Mouse (Mus musculus) intestine, embryonic 16.5 days (tissue): Measurements from ENCODE around the gene Ltb. TPM values are rescaled to one million over a fixed set of nuclear protein-coding genes. Genes with fewer than 3 reads are reported as not detected.

Experiments
- ATAC-seq: fragments of 200-750 bp; cut with Nextera tagmentation; 2 replicates; pipeline ENCODE4 v1.8.0; 2017; ENCODE audit warnings: moderate TSS enrichment, moderate library complexity
- H3K27ac ChIP-seq: fragments of 300-500 bp; sonication (generic); 2 replicates; pipeline ENCODE4 v1.5.1; 2014; ENCODE audit warnings: mild to moderate bottlenecking, low read length
- H3K27me3 ChIP-seq: fragments of 300-500 bp; sonication (generic); replicated peaks from 2 replicates; pipeline ENCODE4 v1.6.1; 2014; ENCODE audit warnings: low read length, control low read depth, mixed read lengths; ENCODE audit not compliant: control insufficient read depth, insufficient read depth
- H3K36me3 ChIP-seq: fragments of 300-500 bp; sonication (generic); 2 replicates; pipeline ENCODE4 v1.6.1; 2014; ENCODE audit warnings: low read length, control low read depth; ENCODE audit not compliant: control insufficient read depth, insufficient read depth
- H3K4me1 ChIP-seq: fragments of 300-500 bp; sonication (generic); 2 replicates; pipeline ENCODE4 v1.6.1; 2014; ENCODE audit warnings: low read length, control low read depth, mixed read lengths; ENCODE audit not compliant: control insufficient read depth, insufficient read depth
- H3K4me2 ChIP-seq: fragments of 300-500 bp; sonication (generic); 2 replicates; pipeline ENCODE4 v1.6.1; 2014; ENCODE audit warnings: low read depth, low read length, control low read depth
- H3K4me3 ChIP-seq: fragments of 300-500 bp; sonication (generic); 2 replicates; pipeline ENCODE4 v1.5.1; 2014; ENCODE audit warnings: mild to moderate bottlenecking, low read length
- H3K9ac ChIP-seq: fragments of 300-500 bp; sonication (generic); 2 replicates; pipeline ENCODE4 v1.6.1; 2014; ENCODE audit warnings: low read depth, low read length
- H3K9me3 ChIP-seq: fragments of 300-500 bp; sonication (generic); 2 replicates; pipeline ENCODE4 v1.6.1; 2016; ENCODE audit warnings: low read length, control low read depth; ENCODE audit not compliant: control insufficient read depth
- WGBS: fragments of 180-500 bp; shearing (Covaris S2); extraction: QIAGEN DNeasy Blood & Tissue Kit; methylation state at CpG from one replicate; pipeline ENCODE4 v1.1.7; 2014; 5-methylcytosine and 5-hydroxymethylcytosine counted together
- polyA plus RNA-seq: library from polyadenylated mRNA; unstranded; fragments of >200 nt; fragmentation: Nextera tagmentation; extraction: Ambion mirVana; gene quantifications from 2 replicates; pipeline ENCODE4 v1.2.1, GENCODE M21; 2015

Ltb gene
- polyA plus RNA-seq, 1 experiment from 2014 or later, result 4.4 TPM

- Histone ChIP-seq H3K9ac (no peak overlapping the region), H3K4me2 (no peak overlapping the region), H3K27ac (no peak overlapping the region), H3K36me3 (no peaks in the 10 kb centered on the region), H3K9me3 (no peaks in the 10 kb centered on the region), H3K4me1 (0 out of 2 replicates have a peak, but pooled peaks cover 2% of the 10 kb centered on the region), H3K4me3 (no peak overlapping the region), H3K27me3 (no peaks in the 10 kb centered on the region)
- 57% methylated on average over 8 of the region's 8 CpGs for WGBS
- no peak for ATAC-seq
Measured at GRCm38 (mm10) chr17:35174201-35174977, 19.9 kb upstream of the Ltb start.

GRCm38 (mm10) chr17:35175382-35175781 is 18.9 kb upstream of the Ltb start:
- Histone ChIP-seq H3K9me3 (no peaks in the 10 kb centered on the region), H3K9ac (no peak overlapping the region), H3K27ac (no peak overlapping the region), H3K4me3 (no peak overlapping the region), H3K4me1 (0 out of 2 replicates have a peak, but pooled peaks cover 2% of the 10 kb centered on the region), H3K36me3 (no peaks in the 10 kb centered on the region), H3K27me3 (no peaks in the 10 kb centered on the region), H3K4me2 (no peak overlapping the region)
- WGBS, result 80% methylated on average over 6 of the region's 6 CpGs
- ATAC-seq, result no peak

- Histone ChIP-seq H3K4me2 (no peak within 1 kb of the TSS), H3K27me3 (no peaks in the 10 kb centered on the region), H3K9me3 (no peaks in the 10 kb centered on the region), H3K36me3 (no peaks in the 10 kb centered on the region), H3K4me3 (no peak within 1 kb of the TSS), H3K4me1 (0 out of 2 replicates have a peak, but pooled peaks cover 2% of the 10 kb centered on the region), H3K9ac (no peak within 1 kb of the TSS), H3K27ac (no peak within 1 kb of the TSS)
- ATAC-seq, result no peak
- WGBS, result 46% methylated on average over 2 of the region's 2 CpGs
Measured at GRCm38 (mm10) chr17:35175968-35176367, 18.3 kb upstream of the Ltb start, which contains the start of gene Aif1. Gene Aif1, minus strand, starts transcription at chr17:35176068.

GRCm38 (mm10) chr17:35178528-35178927 is 15.7 kb upstream of the Ltb start:
- Histone ChIP-seq H3K36me3 (no peaks in the 10 kb centered on the region), H3K9ac (no peak overlapping the region), H3K9me3 (no peaks in the 10 kb centered on the region), H3K4me1 (0 out of 2 replicates have a peak, but pooled peaks cover 2% of the 10 kb centered on the region), H3K27ac (no peak overlapping the region), H3K4me2 (no peak overlapping the region), H3K27me3 (no peaks in the 10 kb centered on the region), H3K4me3 (no peak overlapping the region)
- WGBS, result 10% methylated on average over 5 of the region's 5 CpGs
- ATAC-seq, result peak; percentile 57

DNA sequence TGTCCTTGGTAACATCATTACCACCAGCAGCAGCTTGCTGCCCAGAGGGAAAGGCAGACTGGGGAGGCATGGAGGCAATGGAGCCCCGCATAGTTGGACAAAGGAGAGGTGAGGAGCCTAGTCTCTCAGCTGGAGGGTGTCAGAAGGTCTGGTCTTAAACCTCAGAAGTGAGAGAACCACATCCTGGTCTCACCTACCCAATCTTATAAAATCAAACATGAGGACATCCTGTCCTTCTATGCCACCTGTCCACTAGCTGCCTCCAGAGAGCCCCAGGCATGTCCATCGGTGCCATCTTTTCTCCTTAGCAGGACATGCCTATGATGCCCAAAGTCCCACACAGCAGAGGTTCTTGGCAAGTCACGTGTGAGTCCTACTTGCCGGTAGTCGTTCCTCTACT is 14.1 kb upstream of the Ltb start:
- Histone ChIP-seq H3K9ac (no peak overlapping the region), H3K27ac (no peak overlapping the region), H3K36me3 (no peaks in the 10 kb centered on the region), H3K4me1 (no peaks in the 10 kb centered on the region), H3K4me3 (no peak overlapping the region), H3K4me2 (no peak overlapping the region), H3K27me3 (no peaks in the 10 kb centered on the region), H3K9me3 (no peaks in the 10 kb centered on the region)
- no peak for ATAC-seq
- WGBS, result 86% methylated on average over 5 of the region's 5 CpGs

GRCm38 (mm10) chr17:35185639-35186611 is 8.3 kb upstream of the Ltb start:
- Histone ChIP-seq H3K36me3 (no peaks in the 10 kb centered on the region), H3K4me2 (peak overlapping the region; percentile 52), H3K9ac (peak overlapping the region; percentile 55; the same call in 1 of the 2 replicates), H3K4me3 (peak overlapping the region; percentile 46), H3K4me1 (no peaks in the 10 kb centered on the region; the same call in 1 of the 2 replicates), H3K27me3 (no peaks in the 10 kb centered on the region), H3K27ac (peak overlapping the region; percentile 72), H3K9me3 (no peaks in the 10 kb centered on the region)
- 4% methylated on average over 18 of the region's 18 CpGs for WGBS
- ATAC-seq, result peak; percentile 78

- Histone ChIP-seq H3K4me1 (no peaks in the 10 kb centered on the region; the same call in 1 of the 2 replicates), H3K9me3 (no peaks in the 10 kb centered on the region), H3K9ac (peak overlapping the region; percentile 55; the same call in 1 of the 2 replicates), H3K27ac (peak overlapping the region; percentile 72), H3K4me3 (peak overlapping the region; percentile 46), H3K36me3 (no peaks in the 10 kb centered on the region), H3K4me2 (peak overlapping the region; percentile 52), H3K27me3 (no peaks in the 10 kb centered on the region)
- peak; percentile 47 for ATAC-seq
- WGBS, result 0% methylated on average over 4 of the region's 4 CpGs
Measured at GRCm38 (mm10) chr17:35186681-35187080, 7.6 kb upstream of the Ltb start.

DNA sequence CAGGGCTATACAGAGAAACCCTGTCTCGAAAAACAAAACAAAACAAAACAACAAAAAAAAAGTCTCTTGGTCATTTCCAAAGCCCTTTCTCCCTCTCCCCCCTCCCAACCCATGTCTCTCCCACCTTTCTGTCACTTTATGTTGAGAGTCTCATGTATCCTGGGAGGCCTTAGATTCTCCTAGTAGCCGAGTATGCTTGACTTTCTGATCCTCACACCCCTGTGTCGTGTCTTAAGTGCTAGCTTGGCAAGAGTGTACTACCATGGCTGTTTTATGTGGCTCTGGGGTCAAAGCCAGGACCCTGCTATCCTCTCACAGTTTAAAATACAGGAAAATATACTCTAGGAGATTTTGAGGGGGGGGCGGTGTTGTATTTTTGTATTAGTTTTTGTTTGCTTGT is 6.9 kb upstream of the Ltb start:
- no peaks in the 10 kb centered on the region for H3K36me3 ChIP-seq
- H3K27ac ChIP-seq, result no peak overlapping the region
- no peak for ATAC-seq
- no peaks in the 10 kb centered on the region for H3K9me3 ChIP-seq
- no peaks in the 10 kb centered on the region; the same call in 1 of the 2 replicates for H3K4me1 ChIP-seq
- no peak overlapping the region for H3K4me3 ChIP-seq
- H3K4me2 ChIP-seq, result no peak overlapping the region
- no peak overlapping the region for H3K9ac ChIP-seq
- H3K27me3 ChIP-seq, result no peaks in the 10 kb centered on the region
- WGBS, result 66% methylated on average over 4 of the region's 4 CpGs
